Mouse (Mus musculus) adrenal gland, adult 2 months (tissue): ENCODE data around the gene Omt2a. TPM values are rescaled to one million over a fixed set of nuclear protein-coding genes. Genes with fewer than 3 reads are reported as not detected.
A peak's percentile ranks its signal among the peaks of the same experiment; 100 is the strongest.
"Not testable (repeated sequence)": the region's sequence is repeated elsewhere in the genome, so short reads cannot be mapped to it uniquely, and the experiment has no call there.

Source experiments
- DNase-seq: peaks from one replicate; pipeline ENCODE4 v3.0.0; 2021
- polyA plus RNA-seq: library from polyadenylated mRNA; depleted of rRNA; stranded (reverse); fragments of >200 nt; gene quantifications from 2 replicates; pipeline ENCODE4 v1.2.3, GENCODE M21; 2012; rRNA removed
- total RNA-seq, 2 experiments: library from RNA; stranded (reverse); gene quantifications; 2 replicates each; pipeline ENCODE4 v1.2.3; 2021

Gene Omt2a
- total and polyA plus RNA-seq, 3 experiments, result not detected

- no peak for DNase-seq
Measured at GRCm38 (mm10) chr9:78298232-78298631, 16.4 kb downstream of the Omt2a start.

GRCm38 (mm10) chr9:78296089-78296488, 18.5 kb downstream of the Omt2a start:
- DNase-seq, result peak; percentile 31

DNA sequence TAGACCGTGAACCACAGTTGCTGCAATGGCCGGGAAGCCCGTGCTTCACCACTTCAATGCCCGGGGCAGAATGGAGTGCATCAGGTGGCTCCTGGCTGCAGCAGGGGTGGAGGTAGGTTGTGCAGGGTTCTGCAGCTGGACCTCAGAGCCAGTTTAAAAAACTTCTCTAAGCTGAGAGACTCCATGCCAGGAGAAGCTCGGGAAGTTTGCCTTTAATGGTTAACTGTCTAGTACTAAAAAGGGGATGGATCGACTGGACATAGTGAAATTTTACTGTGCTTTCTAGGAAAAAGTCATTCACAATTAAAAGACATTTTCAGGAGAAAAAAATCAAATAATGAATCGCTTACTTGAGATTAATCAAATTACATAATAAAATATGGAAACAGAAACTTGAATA, 19.8 kb downstream of the Omt2a start:
- not testable (repeated sequence) for DNase-seq

- DNase-seq, result not testable (repeated sequence)
Measured at GRCm38 (mm10) chr9:78293683-78294082, 20.9 kb downstream of the Omt2a start.

- DNase-seq, result not testable (repeated sequence)
Measured at GRCm38 (mm10) chr9:78292462-78292861, 22.1 kb downstream of the Omt2a start.

DNA sequence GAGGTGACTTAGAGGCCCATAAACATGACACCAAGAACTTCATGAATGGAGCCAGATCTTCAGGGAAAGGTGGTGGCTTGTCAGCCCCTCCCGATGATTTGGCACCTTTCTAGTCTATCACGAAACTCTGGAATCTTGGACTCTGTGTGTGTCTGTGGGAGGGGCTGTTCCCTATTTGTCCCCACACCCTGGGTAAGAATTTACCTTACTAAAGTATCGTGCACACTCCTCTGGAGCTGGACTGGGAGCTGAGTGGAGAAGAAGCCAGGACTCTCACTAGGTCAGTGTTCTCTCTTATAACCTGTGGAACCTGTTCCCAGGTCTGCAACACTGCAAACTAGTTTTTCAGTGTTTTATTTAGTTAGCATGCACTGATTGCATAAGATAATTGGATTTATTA, 24.9 kb downstream of the Omt2a start, which contains the start of gene Gm10639:
Gene Gm10639, plus strand, starts transcription at position 201 of the 400 bp plus-strand sequence.
- not testable (repeated sequence) for DNase-seq

DNA sequence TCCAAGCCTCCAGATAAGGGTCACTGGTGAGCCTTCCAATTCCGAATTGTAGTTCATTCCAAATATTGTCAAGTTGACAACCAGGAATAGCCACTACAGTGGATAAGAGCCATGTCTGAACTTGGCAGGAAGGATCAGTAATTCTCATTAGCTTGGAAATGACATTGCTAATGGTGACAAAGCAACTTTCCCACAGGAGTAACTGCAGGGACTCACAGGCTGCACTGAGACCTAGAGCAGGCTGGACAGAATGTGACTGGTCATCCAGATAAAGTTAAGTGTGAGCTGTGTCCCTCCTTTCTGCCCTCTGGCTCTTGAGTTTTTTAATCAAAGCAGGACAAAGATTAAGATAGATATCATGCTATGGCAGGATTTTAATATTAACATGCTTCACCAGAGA, 25.5 kb downstream of the Omt2a start:
- not testable (repeated sequence) for DNase-seq

- peak; percentile 57 for DNase-seq
Measured at GRCm38 (mm10) chr9:78282002-78282711, 32.4 kb downstream of the Omt2a start.

GRCm38 (mm10) chr9:78270945-78271344, 43.7 kb downstream of the Omt2a start:
- not testable (repeated sequence) for DNase-seq

Other genes with a start within 250 kb of the Omt2a start
- gene Fbxo9, start 205.7 kb downstream of the Omt2a start, total RNA-seq, result 10 to 100 TPM; 82.7 to 93.8 TPM
- 85.0 and 100 TPM in 2 replicates for gene Fbxo9, start 205.7 kb downstream of the Omt2a start, polyA plus RNA-seq
- gene Ick, start 205.6 kb downstream of the Omt2a start, total RNA-seq, result 10 to 100 TPM; 18.7 to 20.1 TPM
- 14.9 and 16.9 TPM in 2 replicates for gene Ick, start 205.6 kb downstream of the Omt2a start, polyA plus RNA-seq
- 10 to 100 TPM; 48.8 to 52.0 TPM for gene Gsta4, start 132.0 kb downstream of the Omt2a start, total RNA-seq
- gene Gsta4, start 132.0 kb downstream of the Omt2a start, polyA plus RNA-seq, result 6.9 and 7.7 TPM in 2 replicates
- gene Gsta1, start 84.1 kb downstream of the Omt2a start, total RNA-seq, result 1 to 10 TPM in 1 of 2 experiments, not detected in 1; 1.3 TPM
- gene Gsta1, start 84.1 kb downstream of the Omt2a start, polyA plus RNA-seq, result not detected in 2 replicates
- gene Gm3776, start 57.7 kb downstream of the Omt2a start, total RNA-seq, result not detected
- not detected in 2 replicates for gene Gm3776, start 57.7 kb downstream of the Omt2a start, polyA plus RNA-seq
- gene Gm10639, start 24.9 kb downstream of the Omt2a start, total RNA-seq, result not detected
- gene Gm10639, start 24.9 kb downstream of the Omt2a start, polyA plus RNA-seq, result not detected in 2 replicates
- not detected for gene Omt2b, start 12.8 kb upstream of the Omt2a start, total RNA-seq
- gene Omt2b, start 12.8 kb upstream of the Omt2a start, polyA plus RNA-seq, result not detected in 2 replicates
- gene Gsta2, start 41.0 kb upstream of the Omt2a start, total RNA-seq, result 10 to 100 TPM in 1 of 2 experiments, not detected in 1; 18.6 TPM
- gene Gsta2, start 41.0 kb upstream of the Omt2a start, polyA plus RNA-seq, result not detected in 2 replicates
- not detected for gene Dppa5a, start 53.4 kb upstream of the Omt2a start, total RNA-seq
- not detected in 2 replicates for gene Dppa5a, start 53.4 kb upstream of the Omt2a start, polyA plus RNA-seq
- gene Ooep, start 63.9 kb upstream of the Omt2a start, total RNA-seq, result not detected
- gene Ooep, start 63.9 kb upstream of the Omt2a start, polyA plus RNA-seq, result 0.08 TPM in 1 of 2 replicates, not detected in the other
- not detected for gene Ddx43, start 81.0 kb upstream of the Omt2a start, total RNA-seq
- 0.06 TPM in 1 of 2 replicates, not detected in the other for gene Ddx43, start 81.0 kb upstream of the Omt2a start, polyA plus RNA-seq
- under 1 TPM; 0.52 to 0.73 TPM for gene Cgas, start 128.4 kb upstream of the Omt2a start, total RNA-seq
- gene Cgas, start 128.4 kb upstream of the Omt2a start, polyA plus RNA-seq, result 0.49 and 0.67 TPM in 2 replicates
- 10 to 100 TPM; 26.6 to 27.7 TPM for gene Mto1, start 133.4 kb upstream of the Omt2a start, total RNA-seq
- 57.4 and 76.5 TPM in 2 replicates for gene Mto1, start 133.4 kb upstream of the Omt2a start, polyA plus RNA-seq
- gene Gm17324, start 134.0 kb upstream of the Omt2a start, total RNA-seq, result not detected
- gene Gm17324, start 134.0 kb upstream of the Omt2a start, polyA plus RNA-seq, result 0.95 and 1.5 TPM in 2 replicates
- 1,000 to 10,000 TPM; 6,873 to 9,883 TPM for gene Eef1a1, start 174.4 kb upstream of the Omt2a start, total RNA-seq
- gene Eef1a1, start 174.4 kb upstream of the Omt2a start, polyA plus RNA-seq, result 813 and 861 TPM in 2 replicates